Mouse (Mus musculus) CH12.LX (cell line): ENCODE data around the gene Duoxa1. TPM values are rescaled to one million over a fixed set of nuclear protein-coding genes. Genes with fewer than 3 reads are reported as not detected.

Experiments
- DNase-seq: peaks from one replicate; pipeline ENCODE4 v3.0.0-alpha.2; 2013; ENCODE audit errors: extremely low read depth
- H3K27ac ChIP-seq: 2 replicates; pipeline ENCODE4 v1.5.1; 2012; ENCODE audit warnings: low read depth, mild to moderate bottlenecking, control low read depth, moderate library complexity; ENCODE audit not compliant: insufficient read depth
- H3K27me3 ChIP-seq: replicated peaks from 2 replicates; pipeline ENCODE3; 2012; ENCODE audit warnings: inconsistent platforms
- H3K36me3 ChIP-seq, 2 experiments: replicated peaks in 1 of 2; 2 replicates each; pipeline versions ENCODE3 to v1.6.1; 2012; ENCODE audit warnings: inconsistent platforms in 1 of 2, low read length in 1 of 2, mild to moderate bottlenecking in 1 of 2, mixed read lengths in 1 of 2, moderate library complexity in 1 of 2; ENCODE audit not compliant: control insufficient read depth in 1 of 2, insufficient read depth in 1 of 2
- H3K4me1 ChIP-seq, 2 experiments: 2 replicates each; pipeline ENCODE4 v1.6.1; 2012; ENCODE audit warnings: inconsistent platforms in 1 of 2, moderate library complexity in 1 of 2; ENCODE audit not compliant: insufficient read depth in 2 of 2, control insufficient read depth in 1 of 2
- H3K4me2 ChIP-seq: 2 replicates; pipeline ENCODE4 v1.6.1; 2012; ENCODE audit warnings: low read depth, mild to moderate bottlenecking, control low read depth; ENCODE audit not compliant: poor library complexity, insufficient read depth, severe bottlenecking
- H3K4me3 ChIP-seq, 3 experiments: fragments of 150-350 bp in 1 of 3; sonication (generic) in 1 of 3; replicated peaks in 1 of 3; 2 replicates each; pipeline versions ENCODE3 to v1.5.1; 2011 to 2012; ENCODE audit warnings: low read depth in 2 of 3, low read length in 2 of 3, mild to moderate bottlenecking in 2 of 3, moderate library complexity in 2 of 3, control low read depth in 1 of 3, improper control_type of control experiment in 1 of 3, inconsistent platforms in 1 of 3, mixed read lengths in 1 of 3; ENCODE audit not compliant: poor library complexity in 1 of 3
- H3K79me2 ChIP-seq: replicated peaks from 2 replicates; pipeline ENCODE4 v1.6.1; 2012; ENCODE audit warnings: mild to moderate bottlenecking, moderate library complexity; ENCODE audit not compliant: control insufficient read depth, poor library complexity, insufficient read depth, severe bottlenecking; ENCODE audit errors: extremely low read depth
- H3K9ac ChIP-seq: 2 replicates; pipeline ENCODE4 v1.6.1; 2012; ENCODE audit warnings: low read depth, mild to moderate bottlenecking, control low read depth, moderate library complexity; ENCODE audit not compliant: insufficient read depth
- H3K9me3 ChIP-seq: replicated peaks from 2 replicates; pipeline ENCODE3; 2012; ENCODE audit warnings: low read length, inconsistent platforms, mixed read lengths
- CHD1 ChIP-seq: IDR thresholded peaks from 2 replicates; pipeline ENCODE4 v1.6.1; 2012; ENCODE audit warnings: low read depth, low read length, improper control_type of control experiment, inconsistent platforms
- CTCF ChIP-seq, 2 experiments: IDR thresholded peaks in 1 of 2; conservative IDR thresholded peaks in 1 of 2; 2 replicates each; pipeline ENCODE4 v1.5.1; 2011 to 2012; ENCODE audit warnings: low read depth in 2 of 2, low read length in 2 of 2, improper control_type of control experiment in 1 of 2, inconsistent platforms in 1 of 2, mild to moderate bottlenecking in 1 of 2, moderate library complexity in 1 of 2
- GABPA ChIP-seq: IDR thresholded peaks from 2 replicates; pipeline ENCODE4 v1.6.1; 2012; ENCODE audit warnings: low read depth, low read length, improper control_type of control experiment, inconsistent platforms; ENCODE audit not compliant: insufficient replicate concordance
- HCFC1 ChIP-seq: IDR thresholded peaks from 2 replicates; pipeline ENCODE4 v1.6.1; 2012; ENCODE audit warnings: low read depth, mild to moderate bottlenecking, inconsistent platforms, low read length, improper control_type of control experiment
- IRF4 ChIP-seq: IDR thresholded peaks from 2 replicates; pipeline ENCODE4 v1.6.1; 2014; ENCODE audit warnings: low read depth, mild to moderate bottlenecking, inconsistent platforms, low read length, improper control_type of control experiment
- JUND ChIP-seq: conservative IDR thresholded peaks from 2 replicates; pipeline ENCODE4 v1.6.1; 2011; ENCODE audit warnings: low read depth, low read length, improper control_type of control experiment
- KAT2A ChIP-seq: IDR thresholded peaks from 2 replicates; pipeline ENCODE4 v1.6.1; 2012; ENCODE audit warnings: low read length, improper control_type of control experiment, inconsistent platforms; ENCODE audit not compliant: insufficient replicate concordance
- MAFK ChIP-seq: IDR thresholded peaks from 2 replicates; pipeline ENCODE4 v1.6.1; 2011; ENCODE audit warnings: low read length, improper control_type of control experiment; ENCODE audit not compliant: insufficient replicate concordance
- MAX ChIP-seq: IDR thresholded peaks from 2 replicates; pipeline ENCODE4 v1.6.1; 2011; ENCODE audit warnings: low read length, improper control_type of control experiment
- MXI1 ChIP-seq: IDR thresholded peaks from 2 replicates; pipeline ENCODE4 v1.6.1; 2011; ENCODE audit warnings: mild to moderate bottlenecking, low read depth, low read length, improper control_type of control experiment
- MYC ChIP-seq: IDR thresholded peaks from 2 replicates; pipeline ENCODE4 v1.6.1; 2011; ENCODE audit warnings: low read depth, mild to moderate bottlenecking, improper control_type of control experiment, low read length
- NELFE ChIP-seq: IDR thresholded peaks from 2 replicates; pipeline ENCODE4 v1.6.1; 2011; ENCODE audit warnings: low read depth, low read length, improper control_type of control experiment
- NRF1 ChIP-seq: IDR thresholded peaks from 2 replicates; pipeline ENCODE4 v1.6.1; 2014; ENCODE audit warnings: low read depth, mild to moderate bottlenecking, inconsistent platforms, low read length, improper control_type of control experiment, moderate library complexity
- PAX5 ChIP-seq: IDR thresholded peaks from 2 replicates; pipeline ENCODE4 v1.6.1; 2012; ENCODE audit warnings: low read length, inconsistent platforms, mixed read lengths
- POLR2AphosphoS2 ChIP-seq: IDR thresholded peaks from 2 replicates; pipeline ENCODE4 v1.6.1; 2011; ENCODE audit warnings: low read depth, low read length, improper control_type of control experiment
- RAD21 ChIP-seq: IDR thresholded peaks from 2 replicates; pipeline ENCODE4 v1.6.1; 2011; ENCODE audit warnings: low read depth, mild to moderate bottlenecking, low read length, improper control_type of control experiment, moderate library complexity
- RCOR1 ChIP-seq: conservative IDR thresholded peaks from 2 replicates; pipeline ENCODE4 v1.6.1; 2012; ENCODE audit warnings: low read depth, mild to moderate bottlenecking, inconsistent platforms, low read length, improper control_type of control experiment
- SIN3A ChIP-seq: IDR thresholded peaks from 2 replicates; pipeline ENCODE4 v1.6.1; 2012; ENCODE audit warnings: low read length, improper control_type of control experiment, inconsistent platforms
- SMC3 ChIP-seq: IDR thresholded peaks from 2 replicates; pipeline ENCODE4 v1.6.1; 2011; ENCODE audit warnings: low read depth, low read length, improper control_type of control experiment
- TCF12 ChIP-seq: IDR thresholded peaks from 2 replicates; pipeline ENCODE4 v1.6.1; 2014; ENCODE audit warnings: low read depth, mild to moderate bottlenecking, inconsistent platforms, low read length, improper control_type of control experiment
- UBTF ChIP-seq: IDR thresholded peaks from 2 replicates; pipeline ENCODE4 v1.6.1; 2012; ENCODE audit warnings: low read depth, mild to moderate bottlenecking, inconsistent platforms, low read length, improper control_type of control experiment, moderate library complexity
- ZKSCAN1 ChIP-seq: IDR thresholded peaks from 2 replicates; pipeline ENCODE4 v1.6.1; 2012; ENCODE audit warnings: low read depth, inconsistent platforms, low read length, improper control_type of control experiment, borderline replicate concordance
- ZMIZ1 ChIP-seq: IDR thresholded peaks from 2 replicates; pipeline ENCODE4 v1.6.1; 2012; ENCODE audit warnings: low read depth, mild to moderate bottlenecking, inconsistent platforms, low read length, improper control_type of control experiment
- ZNF384 ChIP-seq: IDR thresholded peaks from 2 replicates; pipeline ENCODE4 v1.6.1; 2012; ENCODE audit warnings: low read depth, low read length, improper control_type of control experiment, inconsistent platforms
- dilution Hi-C: fragments of 300-500 bp; cut with MboI; formaldehyde crosslinking; loops from 2 replicates; pipeline ENCODE4 v1.14.3; 2020; ENCODE audit warnings: low sequenced_read_pairs; ENCODE audit not compliant: extremely low pct_unique_long_range_greater_than_20kb, extremely low pct_ligation_motif_present
- in situ Hi-C: fragments of 300-500 bp; cut with MboI; formaldehyde crosslinking; loops from 3 replicates; pipeline ENCODE4 v1.14.3; 2019; ENCODE audit warnings: low sequenced_read_pairs, low pct_ligation_motif_present, low pct_unique_long_range_greater_than_20kb, mixed read lengths
- polyA plus RNA-seq: library from polyadenylated mRNA; unstranded; fragments of >175 nt; gene quantifications from 2 replicates; pipeline ENCODE4 v1.2.1, GENCODE M21; 2012; ENCODE audit warnings: low read depth; ENCODE audit not compliant: insufficient read length
- total RNA-seq, 2 experiments: library from RNA; depleted of rRNA; stranded (reverse); fragments of 300-350 nt in 1 of 2; fragments of >200 nt in 1 of 2; gene quantifications; 2 replicates each; pipeline ENCODE4 v1.2.3; 2012 to 2014

The Duoxa1 gene
- total and polyA plus RNA-seq, 3 experiments: not detected

GRCm38 (mm10) chr2:122286137-122286536 lies 27.4 kb downstream of the Duoxa1 start:
- in situ Hi-C loops (no loop called here), dilution Hi-C loops (no loop called here)
- H3K4me1 ChIP-seq: no peaks in the 10 kb centered on the region
- no peak overlapping the region for H3K4me2 ChIP-seq
- DNase-seq: no peak
- no peaks in the 10 kb centered on the region for H3K36me3 ChIP-seq
- H3K27ac ChIP-seq: no peak overlapping the region
- no peaks in the 10 kb centered on the region for H3K79me2 ChIP-seq
- H3K9me3 ChIP-seq: no peaks in the 10 kb centered on the region
- TF ChIP-seq MAFK: no peak
- TF ChIP-seq POLR2AphosphoS2: no peak
- TF ChIP-seq RCOR1: no peak
- TF ChIP-seq RAD21: no peak
- no peak for TF ChIP-seq MXI1
- TF ChIP-seq ZNF384: no peak
- TF ChIP-seq ZMIZ1: no peak
- TF ChIP-seq TCF12: no peak
- TF ChIP-seq SIN3A: no peak
- TF ChIP-seq PAX5: no peak
- TF ChIP-seq CTCF (conservative IDR thresholded peaks at IDR 0.05 in 1 of 2, IDR thresholded peaks at IDR 0.05 in 1 of 2; ENCODE audit: low read depth in 2 of 2, low read length in 2 of 2): no peak
- no peak for TF ChIP-seq KAT2A
- TF ChIP-seq ZKSCAN1: no peak
- no peak for TF ChIP-seq IRF4
- TF ChIP-seq MAX: no peak
- no peak for TF ChIP-seq NELFE
- no peak for TF ChIP-seq UBTF
- no peak for TF ChIP-seq CHD1
- no peak for TF ChIP-seq HCFC1
- no peak for TF ChIP-seq GABPA
- peaks cover 4% of the 10 kb centered on the region for H3K27me3 ChIP-seq
- no peak overlapping the region for H3K4me3 ChIP-seq
- H3K9ac ChIP-seq: no peak overlapping the region

- no peaks in the 10 kb centered on the region for H3K4me1 ChIP-seq
- in situ Hi-C loops (no loop called here), dilution Hi-C loops (no loop called here)
- H3K9me3 ChIP-seq: no peaks in the 10 kb centered on the region
- no peak overlapping the region for H3K4me3 ChIP-seq
- TF ChIP-seq NRF1 (no peak), SMC3 (no peak), MYC (no peak), JUND (no peak), RCOR1 (no peak), GABPA (no peak)
- TF ChIP-seq, all 38 proteins: peak for 0
- H3K27me3 ChIP-seq: peaks cover 2% of the 10 kb centered on the region
- H3K79me2 ChIP-seq: no peaks in the 10 kb centered on the region
- H3K4me2 ChIP-seq: no peak overlapping the region
- no peaks in the 10 kb centered on the region for H3K36me3 ChIP-seq
- no peak for DNase-seq
- H3K9ac ChIP-seq: no peak overlapping the region
- no peak overlapping the region for H3K27ac ChIP-seq
Observed at GRCm38 (mm10) chr2:122284091-122284490, 29.4 kb downstream of the Duoxa1 start.
